Mouse (Mus musculus): ENCODE results near the gene Ubqln4.

DNA sequence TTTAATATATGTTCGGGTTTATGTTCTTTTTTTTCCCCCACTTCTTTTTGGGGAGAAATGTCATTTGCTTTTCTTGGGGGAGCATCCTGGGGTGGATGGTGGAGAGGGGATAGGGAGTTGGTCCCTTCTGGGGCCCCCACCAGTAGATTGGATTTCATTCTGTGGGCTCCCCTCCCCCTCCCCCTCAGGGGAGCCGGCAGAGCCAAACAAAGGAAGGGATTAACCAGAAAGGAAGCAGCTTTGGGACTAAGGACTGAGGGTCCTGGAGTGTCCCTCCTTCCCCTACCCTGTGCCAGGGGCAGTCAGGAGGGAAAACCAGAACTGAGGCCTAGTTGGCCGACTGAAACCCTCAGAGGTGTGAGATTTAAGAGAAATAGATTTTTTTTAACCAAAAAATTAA is 14.2 kb upstream of the Ubqln4 start:
- TF ChIP-seq CTCF (IDR thresholded peaks at IDR 0.05) = no peak
- no peak for TF ChIP-seq EP300 (IDR thresholded peaks at IDR 0.05)

Measured in lung, postnatal 0 days (tissue).